Mouse (Mus musculus) gastrocnemius, postnatal 10 days (tissue): ENCODE measurements at regions not wholly inside any gene's neighbourhood (a gene's known extent, or its start where the extent isn't known, plus 50 kb on each side); places are given as distances from the start of the nearest gene placed in this dataset.

Source experiments
- DNase-seq: peaks from one replicate; pipeline ENCODE4 v3.0.0; 2021; ENCODE audit warnings: mixed read lengths

DNA sequence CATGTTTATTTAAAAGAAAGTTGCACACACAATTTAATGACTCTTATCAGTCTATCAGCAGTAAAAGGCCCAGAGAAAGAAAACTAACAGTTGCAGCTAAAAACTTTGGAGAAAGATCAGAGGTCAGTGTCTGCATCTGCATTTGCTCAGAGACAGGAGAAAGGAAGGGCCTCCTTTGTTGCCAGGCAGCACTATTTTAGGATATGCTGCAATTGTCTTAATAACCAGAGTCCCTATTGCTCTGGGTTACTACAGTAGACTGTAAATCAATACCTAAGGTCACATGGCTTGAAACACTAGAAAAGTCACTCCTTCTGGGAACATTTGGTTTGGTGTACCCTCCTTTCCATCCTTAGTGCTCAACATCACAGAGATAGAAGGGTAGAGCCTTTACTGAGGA, 175.7 kb downstream of the Hdgfl1 start:
- no peak for DNase-seq

DNA sequence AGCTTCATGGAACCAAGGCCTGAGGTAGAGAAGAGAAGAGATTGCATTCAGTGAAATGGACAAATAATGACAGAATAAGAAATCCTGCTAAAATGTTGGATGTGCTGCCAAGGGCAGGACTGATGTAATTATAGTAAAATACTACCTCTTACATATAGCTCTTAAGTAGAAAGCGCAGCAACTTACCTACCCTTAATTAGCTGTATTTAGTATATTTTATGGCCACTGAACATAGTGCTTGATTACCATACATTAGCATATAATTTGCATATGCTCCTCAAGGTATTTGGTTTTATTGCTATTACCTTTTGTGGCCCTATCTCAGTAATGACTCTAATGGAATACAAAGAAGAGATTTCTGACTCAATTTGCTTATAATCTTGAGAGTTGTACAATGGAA, 176.2 kb downstream of the Hdgfl1 start:
- no peak for DNase-seq

GRCm38 (mm10) chr13:26575890-26576543, 193.9 kb downstream of the Hdgfl1 start:
- DNase-seq = no peak

- no peak for DNase-seq
Observed at GRCm38 (mm10) chr13:26569422-26569821, 200.5 kb downstream of the Hdgfl1 start.

DNA sequence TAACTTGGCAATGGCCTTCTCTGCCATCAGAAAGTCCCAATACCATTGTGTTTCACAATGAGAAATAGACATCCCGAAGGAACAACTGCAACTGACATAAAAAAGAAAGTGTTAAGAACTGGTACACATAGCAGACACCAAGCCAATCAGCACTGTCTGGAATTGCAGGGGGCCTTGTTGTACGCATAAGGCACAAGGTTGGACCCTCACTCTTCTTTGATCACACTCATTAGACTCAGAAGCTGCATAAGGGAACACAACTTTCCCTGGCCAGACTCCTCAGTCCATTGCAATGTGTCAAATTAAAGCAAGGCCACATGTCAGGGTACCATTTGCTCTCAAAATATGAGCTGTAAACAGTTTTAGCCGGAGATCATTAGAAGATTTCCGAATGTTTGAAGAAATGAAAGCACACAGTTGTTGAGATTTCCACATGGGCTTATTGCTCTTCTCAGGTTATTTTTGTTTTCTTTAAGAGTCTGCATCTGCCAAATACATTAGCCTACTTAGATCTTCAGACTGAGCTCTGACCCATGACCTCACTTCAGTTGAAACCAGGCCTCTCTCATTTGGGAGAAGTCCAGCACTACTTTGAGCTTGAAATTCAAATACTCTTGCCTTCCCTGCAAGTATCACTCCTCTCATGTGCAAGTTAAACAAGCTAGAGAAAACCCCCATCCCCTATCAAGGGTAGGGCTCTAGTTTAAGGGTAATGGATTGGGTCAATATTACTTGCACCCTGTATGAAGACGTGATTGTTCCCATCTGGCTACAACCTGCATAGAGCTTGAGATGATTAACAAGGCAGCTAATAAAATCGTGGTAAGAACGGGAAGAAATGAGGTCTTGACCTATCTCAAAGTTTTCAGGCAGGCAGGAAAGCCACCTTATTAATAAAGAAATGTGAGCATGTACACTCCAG, 204.8 kb downstream of the Hdgfl1 start:
- DNase-seq = no peak

DNA sequence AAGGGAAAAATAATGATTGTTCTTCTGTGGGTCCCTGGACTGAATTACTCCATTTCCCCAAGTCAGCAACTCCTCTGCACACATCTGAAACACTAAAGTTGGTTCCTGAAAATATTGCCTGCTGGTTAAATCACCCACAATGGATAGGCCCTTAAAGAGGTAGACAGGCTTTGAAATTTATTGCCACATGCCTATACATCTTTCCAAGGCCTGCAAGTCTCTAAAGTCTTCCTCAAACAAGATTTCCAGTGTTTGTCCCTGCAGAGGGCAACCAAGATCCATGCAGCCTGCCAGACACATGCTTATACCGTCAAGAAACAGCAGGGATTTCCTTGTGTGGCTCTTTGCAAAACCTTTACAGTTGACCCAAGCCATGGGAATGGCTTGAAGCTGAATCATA, 211.6 kb downstream of the Hdgfl1 start:
- DNase-seq = no peak

DNA sequence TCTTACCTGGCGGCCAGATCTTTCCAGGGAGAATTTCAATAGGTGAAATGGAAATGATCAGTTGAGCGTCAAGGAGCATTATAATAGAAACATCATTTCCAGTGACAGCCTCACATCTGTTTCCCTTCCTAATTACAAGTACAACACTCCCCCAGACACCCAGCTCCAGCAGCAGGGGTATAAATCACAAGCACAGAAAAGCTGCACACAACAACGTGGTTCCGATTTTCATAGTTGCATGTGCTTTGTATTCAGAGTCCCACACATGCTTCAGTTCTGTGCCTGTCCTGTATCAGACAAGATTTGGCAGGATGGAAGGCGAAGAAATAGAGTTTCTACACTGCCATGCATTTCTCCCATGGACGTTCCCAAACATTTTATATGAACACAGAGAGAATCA, 215.7 kb downstream of the Hdgfl1 start:
- DNase-seq = no peak

GRCm38 (mm10) chr13:26552122-26552521, 217.8 kb downstream of the Hdgfl1 start:
- DNase-seq = no peak

GRCm38 (mm10) chr13:26538928-26539327, 231.0 kb downstream of the Hdgfl1 start:
- DNase-seq = no peak

DNA sequence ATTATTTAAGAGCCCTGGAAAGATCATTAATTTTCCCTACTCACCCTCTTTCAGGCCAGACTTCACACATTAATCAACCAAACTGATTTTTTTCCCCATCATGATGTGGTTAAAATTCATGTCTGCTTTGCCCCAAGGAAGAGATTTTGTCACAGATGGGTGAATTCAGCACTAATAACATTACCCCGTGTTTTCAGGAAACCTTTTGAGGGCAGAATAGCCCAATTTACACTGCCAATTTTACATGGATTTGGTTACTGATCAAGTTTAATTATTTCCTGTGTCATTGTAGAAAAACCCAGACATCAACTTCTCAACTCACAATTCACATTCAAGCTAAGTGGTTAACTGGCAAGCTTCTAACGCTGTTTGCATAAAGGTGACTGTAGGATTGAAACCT, 233.4 kb downstream of the Hdgfl1 start:
- no peak for DNase-seq

GRCm38 (mm10) chr13:26532761-26533160, 237.2 kb downstream of the Hdgfl1 start:
- DNase-seq = no peak

GRCm38 (mm10) chr13:26519054-26519453, 250.9 kb downstream of the Hdgfl1 start:
- DNase-seq = no peak

- no peak for DNase-seq
Observed at GRCm38 (mm10) chr13:26518425-26518824, 251.5 kb downstream of the Hdgfl1 start.

DNA sequence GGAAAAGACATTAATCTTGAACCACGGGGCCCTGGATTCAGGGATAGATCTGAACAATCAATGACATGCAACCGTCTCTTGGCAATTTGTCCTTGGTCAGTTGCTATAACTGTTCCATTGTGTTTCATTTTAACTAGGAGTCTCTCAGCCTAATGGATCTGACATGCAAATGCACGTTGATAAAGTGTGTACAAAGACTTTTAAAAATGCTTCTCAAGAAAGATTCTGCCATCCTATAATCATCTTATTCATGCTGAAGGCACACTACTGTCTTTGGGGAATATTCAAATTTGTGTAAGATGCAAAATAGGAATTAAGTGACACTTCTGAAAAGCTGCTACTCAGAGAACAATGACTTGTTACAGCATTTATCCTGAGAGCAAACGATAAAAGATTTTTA, 252.3 kb downstream of the Hdgfl1 start:
- no peak for DNase-seq

DNA sequence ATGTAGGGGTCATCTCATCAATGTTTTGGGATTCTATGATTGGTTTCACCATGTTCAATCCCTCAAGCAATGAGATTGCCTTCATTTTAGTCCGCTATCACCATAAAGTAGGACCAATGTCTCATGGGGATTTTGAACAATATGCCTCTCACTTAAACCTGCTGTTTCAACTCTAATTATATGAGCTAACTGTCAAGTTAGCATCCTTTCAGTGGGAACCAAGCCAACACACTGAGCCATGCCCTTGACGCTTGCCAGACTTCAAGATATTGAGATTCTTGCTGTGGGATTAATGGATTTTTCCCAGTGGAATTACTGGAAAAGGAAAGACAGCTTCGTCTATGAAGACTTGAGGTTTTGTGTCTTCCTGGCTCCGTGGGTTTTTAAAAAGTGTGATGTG, 259.5 kb downstream of the Hdgfl1 start:
- no peak for DNase-seq

DNA sequence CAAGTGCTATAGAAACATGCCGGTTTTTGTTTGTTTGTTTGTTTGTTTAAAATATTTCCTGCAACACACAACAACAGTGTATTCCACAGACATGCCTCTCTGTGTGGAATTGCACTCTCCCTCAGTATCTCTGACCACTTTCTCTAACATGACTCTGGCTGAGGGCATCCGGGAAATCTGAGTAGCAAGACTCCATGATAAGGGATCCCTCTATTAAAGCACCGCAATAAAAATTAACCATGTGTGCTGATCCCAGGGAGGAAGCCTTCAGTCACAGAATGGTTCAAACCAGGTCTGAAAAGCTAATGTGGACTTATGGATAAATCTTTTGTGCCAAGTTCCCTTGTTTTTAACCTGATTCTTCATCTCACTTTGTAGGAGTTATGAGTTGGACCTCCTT, 260.1 kb downstream of the Hdgfl1 start:
- no peak for DNase-seq

DNA sequence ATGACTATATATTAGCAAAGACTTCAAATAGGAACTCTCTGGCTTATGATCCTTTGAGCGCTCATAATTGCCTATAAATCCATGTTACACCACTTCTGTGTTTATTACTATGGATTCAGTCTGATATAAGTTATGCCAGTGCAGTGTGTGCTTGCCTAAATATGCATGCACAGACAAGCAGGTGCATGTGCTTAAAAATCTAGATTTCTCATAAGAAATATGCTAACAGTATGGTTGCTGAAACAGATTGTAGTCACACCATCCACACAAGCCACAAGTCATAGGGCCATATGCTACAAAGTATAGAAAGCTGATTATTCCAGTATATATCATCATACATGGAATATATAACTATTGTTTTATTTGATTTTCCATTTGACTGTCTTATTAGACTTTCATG, 266.2 kb downstream of the Hdgfl1 start:
- no peak for DNase-seq

DNA sequence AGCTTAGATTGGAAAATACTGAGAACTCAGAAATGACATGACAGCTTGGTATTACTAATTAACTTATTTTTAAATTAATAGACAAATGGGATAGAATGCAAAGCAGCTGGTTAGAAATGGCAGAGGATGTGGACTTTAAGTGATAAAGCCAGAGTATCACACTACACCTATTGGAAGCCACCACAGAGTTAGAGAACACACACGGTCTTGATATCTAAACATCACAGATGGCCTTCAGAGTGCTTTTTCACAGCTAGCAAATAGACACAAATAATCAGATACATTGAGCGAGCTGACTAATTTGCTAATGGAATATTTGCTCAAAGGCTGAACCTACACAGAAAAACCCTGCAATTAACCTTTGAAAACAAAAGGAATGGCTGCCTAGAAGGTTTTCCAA, 272.9 kb downstream of the Hdgfl1 start:
- no peak for DNase-seq

DNA sequence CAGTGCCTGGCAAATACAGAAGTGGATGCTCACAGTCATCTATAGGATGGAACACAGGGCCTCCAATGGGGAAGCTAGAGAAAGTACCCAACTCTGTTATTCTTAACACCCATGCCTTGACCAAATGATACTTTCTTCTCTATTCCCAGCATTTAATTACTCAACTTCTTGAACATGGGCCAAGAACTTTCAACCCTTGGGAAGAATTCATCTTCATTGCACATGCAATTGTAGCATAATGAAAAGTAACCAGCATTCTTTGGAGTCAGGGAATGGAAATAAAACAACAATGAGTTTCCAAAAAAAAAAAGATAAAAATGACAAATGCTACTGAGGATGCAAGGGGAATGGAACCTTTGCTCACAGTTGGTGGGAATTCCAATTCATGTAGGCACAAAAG, 274.1 kb downstream of the Hdgfl1 start:
- DNase-seq = no peak

GRCm38 (mm10) chr13:26469343-26469742, 300.6 kb downstream of the Hdgfl1 start:
- no peak for DNase-seq

GRCm38 (mm10) chr13:26467526-26467925, 302.4 kb downstream of the Hdgfl1 start:
- no peak for DNase-seq

GRCm38 (mm10) chr13:26464523-26464922, 305.4 kb downstream of the Hdgfl1 start:
- no peak for DNase-seq

DNA sequence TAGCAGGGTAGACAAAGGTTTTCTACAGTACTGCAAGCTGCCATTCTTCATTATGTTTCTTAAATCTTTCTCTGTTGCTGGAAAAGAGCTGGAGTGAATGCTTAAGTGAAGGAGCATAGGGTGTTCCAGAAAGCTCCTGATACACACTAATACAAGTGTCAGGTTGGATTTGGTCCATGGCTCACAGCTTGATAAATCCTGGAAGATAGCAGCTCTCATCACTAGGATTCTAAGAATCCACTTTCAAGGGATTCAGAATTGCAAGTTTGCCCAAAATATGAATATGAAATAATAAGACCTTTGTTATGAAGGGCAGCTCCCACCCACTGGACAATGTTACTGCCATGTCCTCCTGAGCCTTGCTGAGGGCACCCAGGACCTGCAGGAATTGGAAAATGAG, 305.9 kb downstream of the Hdgfl1 start:
- DNase-seq = no peak
